Mouse (Mus musculus) C2C12 (cell line): ENCODE results near the gene Hspa1a. TPM values are rescaled to one million over a fixed set of nuclear protein-coding genes. Genes with fewer than 3 reads are reported as not detected.
"Not testable (repeated sequence)": the region's sequence is repeated elsewhere in the genome, so short reads cannot be mapped to it uniquely, and the experiment has no call there.

ENCODE experiments used
- H3K27me3 ChIP-seq: one replicate; pipeline ENCODE4 v1.6.1; 2011; ENCODE audit not compliant: control insufficient read depth, insufficient read depth, insufficient read length
- H3K36me3 ChIP-seq: one replicate; pipeline ENCODE4 v1.6.1; 2011; ENCODE audit not compliant: control insufficient read depth, insufficient read depth
- H3K4me3 ChIP-seq: one replicate; pipeline ENCODE4 v1.5.1; 2011; ENCODE audit warnings: mild to moderate bottlenecking, control low read depth; ENCODE audit not compliant: poor library complexity, insufficient read depth, severe bottlenecking
- H3K79me2 ChIP-seq: one replicate; pipeline ENCODE4 v1.6.1; 2011; ENCODE audit not compliant: control insufficient read depth, insufficient read depth
- H3K79me3 ChIP-seq: one replicate; pipeline ENCODE4 v1.6.1; 2011; ENCODE audit warnings: low read depth, control low read depth
- H3ac ChIP-seq: one replicate; pipeline ENCODE3; 2011; ENCODE audit warnings: low read depth; ENCODE audit not compliant: control insufficient read depth, insufficient read length
- CEBPB ChIP-seq: IDR thresholded peaks from one replicate; pipeline ENCODE4 v1.6.1; 2011; ENCODE audit warnings: low read depth, mild to moderate bottlenecking, control low read depth, moderate library complexity
- CTCF ChIP-seq: IDR thresholded peaks from one replicate; pipeline ENCODE4 v1.5.1; 2011; ENCODE audit not compliant: control insufficient read depth, insufficient read depth, insufficient read length
- FOSL1 ChIP-seq: IDR thresholded peaks from one replicate; pipeline ENCODE4 v1.8.0; 2011; ENCODE audit warnings: mild to moderate bottlenecking, low read length; ENCODE audit not compliant: poor library complexity, insufficient read depth, severe bottlenecking
- MAX ChIP-seq: IDR thresholded peaks from one replicate; pipeline ENCODE4 v1.6.1; 2011; ENCODE audit warnings: mild to moderate bottlenecking, control low read depth
- MYOD1 ChIP-seq: IDR thresholded peaks from one replicate; pipeline ENCODE4 v1.6.1; 2011; ENCODE audit warnings: low read depth; ENCODE audit not compliant: control insufficient read depth, insufficient read length
- MYOG ChIP-seq: IDR thresholded peaks from one replicate; pipeline ENCODE4 v1.6.1; 2011; ENCODE audit not compliant: control insufficient read depth, insufficient read length; ENCODE audit errors: extremely low read depth
- USF1 ChIP-seq: IDR thresholded peaks from one replicate; pipeline ENCODE4 v1.6.1; 2011; ENCODE audit warnings: low read depth, mild to moderate bottlenecking, control low read depth, moderate library complexity
- polyA plus RNA-seq: library from polyadenylated mRNA; unstranded; fragments of >200 nt; fragmentation: generic; extraction: Trizol; gene quantifications from one replicate; pipeline ENCODE4 v1.2.1, GENCODE M21; 2012; ENCODE audit warnings: missing spikeins

Hspa1a gene
- polyA plus RNA-seq, 1 experiment: 1.8 TPM

DNA sequence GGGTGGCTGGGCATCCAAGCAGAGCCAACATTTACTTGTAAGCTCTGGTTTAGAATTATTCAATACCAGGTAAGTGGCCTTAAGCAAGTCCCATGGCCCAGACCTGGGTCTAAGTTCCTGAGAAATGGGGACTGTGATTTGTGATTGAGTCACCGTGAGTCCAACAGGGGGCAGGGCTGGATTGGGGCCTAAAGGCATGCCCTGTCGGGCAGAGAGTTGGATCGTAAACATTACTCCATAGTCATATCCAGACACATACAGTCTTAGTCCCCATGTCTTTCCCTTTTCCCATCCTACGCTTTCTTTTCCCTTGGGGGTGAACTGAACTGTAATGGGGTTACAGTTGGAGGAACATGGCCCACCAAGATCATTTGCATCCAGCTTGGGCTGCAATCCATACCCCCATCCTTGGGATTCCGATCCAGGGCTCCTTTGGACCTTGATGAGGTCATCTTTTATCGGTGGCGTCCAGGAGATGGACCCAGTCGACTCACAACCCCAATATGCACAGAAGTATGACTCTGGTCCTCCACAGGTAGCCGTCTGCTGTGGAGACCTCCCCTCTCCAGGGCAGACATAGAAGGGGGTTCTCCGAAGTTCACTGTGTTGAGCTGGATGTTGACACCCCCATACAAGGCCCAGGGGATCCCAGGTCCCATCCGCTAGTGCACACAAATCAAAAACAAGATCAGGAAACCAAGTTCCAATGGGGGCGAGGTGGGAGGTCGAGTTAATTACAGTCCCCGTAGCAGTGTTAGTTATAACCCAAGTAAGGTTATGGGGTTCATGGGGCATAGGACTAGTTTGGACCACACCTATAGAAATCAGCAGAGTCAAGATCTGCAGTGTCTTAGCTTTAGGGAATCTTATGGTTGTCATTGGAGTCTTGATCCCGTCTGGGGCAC, 26.8 kb upstream of the Hspa1a start:
- Histone ChIP-seq H3K27me3 (no peaks in the 10 kb centered on the region), H3K4me3 (peak overlapping the region; percentile 52), H3K36me3 (peaks cover 24% of the 10 kb centered on the region), H3K79me2 (peaks cover 65% of the 10 kb centered on the region), H3ac (no peak overlapping the region), H3K79me3 (peaks cover 49% of the 10 kb centered on the region)
- no peak for TF ChIP-seq CTCF
- no peak for TF ChIP-seq USF1
- TF ChIP-seq MYOD1: no peak
- TF ChIP-seq MYOG: no peak
- TF ChIP-seq FOSL1: no peak
- no peak for TF ChIP-seq MAX

DNA sequence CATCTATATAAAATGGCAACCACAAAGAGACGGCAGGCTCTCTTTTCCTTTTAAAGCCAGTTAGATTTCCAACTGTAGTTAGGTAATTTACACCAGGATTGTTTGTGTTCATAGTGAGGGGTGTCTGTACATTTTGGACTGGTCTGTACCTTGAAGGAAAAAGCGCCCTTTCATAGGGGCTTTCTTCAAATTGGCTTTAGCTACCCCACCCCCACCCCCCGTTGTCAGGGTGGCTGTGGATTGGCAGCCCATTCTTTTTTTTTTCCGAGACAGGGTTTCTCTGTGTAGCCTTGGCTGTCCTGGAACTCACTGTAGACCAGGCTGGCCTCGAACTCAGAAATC, 25.2 kb upstream of the Hspa1a start:
- Histone ChIP-seq H3K79me3 (peaks cover 33% of the 10 kb centered on the region), H3K4me3 (no peak overlapping the region), H3ac (no peak overlapping the region), H3K27me3 (no peaks in the 10 kb centered on the region), H3K36me3 (peaks cover 27% of the 10 kb centered on the region), H3K79me2 (peaks cover 48% of the 10 kb centered on the region)
- TF ChIP-seq CTCF (no peak), FOSL1 (no peak), MYOG (no peak), MYOD1 (no peak), USF1 (no peak), CEBPB (no peak), MAX (no peak)

- TF ChIP-seq CEBPB (no peak), MYOG (no peak), USF1 (no peak), CTCF (no peak), FOSL1 (no peak), MAX (no peak), MYOD1 (no peak)
- peaks cover 43% of the 10 kb centered on the region for H3K79me2 ChIP-seq
- peaks cover 27% of the 10 kb centered on the region for H3K79me3 ChIP-seq
- no peak overlapping the region for H3ac ChIP-seq
- H3K4me3 ChIP-seq: no peak overlapping the region
- H3K36me3 ChIP-seq: peaks cover 31% of the 10 kb centered on the region
- no peaks in the 10 kb centered on the region for H3K27me3 ChIP-seq
Observed at GRCm38 (mm10) chr17:34996411-34997141, 24.6 kb upstream of the Hspa1a start.

GRCm38 (mm10) chr17:34995927-34996326, 24.0 kb upstream of the Hspa1a start:
- H3K79me2 ChIP-seq: peaks cover 37% of the 10 kb centered on the region
- H3K79me3 ChIP-seq: peaks cover 25% of the 10 kb centered on the region
- H3ac ChIP-seq, H3K27me3 ChIP-seq, H3K4me3 ChIP-seq: not testable (repeated sequence)
- peaks cover 38% of the 10 kb centered on the region for H3K36me3 ChIP-seq

- Histone ChIP-seq H3K79me2 (peaks cover 37% of the 10 kb centered on the region), H3K36me3 (peaks cover 40% of the 10 kb centered on the region), H3K79me3 (peaks cover 25% of the 10 kb centered on the region)
- not testable (repeated sequence) for H3K27me3 ChIP-seq, H3ac ChIP-seq, H3K4me3 ChIP-seq
Observed at GRCm38 (mm10) chr17:34995192-34995591, 23.2 kb upstream of the Hspa1a start.

DNA sequence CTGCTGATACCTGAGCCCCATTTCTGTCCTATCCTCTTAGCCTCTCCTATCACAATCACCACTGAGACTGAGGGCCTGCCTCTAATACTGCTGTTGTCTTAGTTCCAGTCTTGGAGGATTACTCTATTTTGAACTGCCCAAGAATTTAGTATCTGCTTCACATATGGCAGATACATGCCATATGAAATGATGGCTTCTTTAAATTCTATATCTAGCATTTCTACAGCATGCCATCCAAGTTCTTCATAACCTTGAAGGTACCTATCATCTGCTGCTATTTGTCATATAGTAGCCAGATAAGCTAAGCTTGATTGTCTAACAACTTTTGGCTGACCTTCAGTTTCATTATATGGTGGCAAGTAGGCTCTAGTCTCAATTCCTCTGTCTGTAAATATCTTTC, 22.8 kb upstream of the Hspa1a start:
- H3K36me3 ChIP-seq: peaks cover 40% of the 10 kb centered on the region

More for the DNA sequence above, 22.8 kb upstream of the Hspa1a start:
- Histone ChIP-seq H3K27me3 (no peaks in the 10 kb centered on the region), H3ac (peak overlapping the region; percentile 12), H3K79me2 (peaks cover 34% of the 10 kb centered on the region), H3K4me3 (no peak overlapping the region), H3K79me3 (peaks cover 22% of the 10 kb centered on the region)
- TF ChIP-seq CEBPB: no peak
- TF ChIP-seq USF1: no peak
- no peak for TF ChIP-seq FOSL1
- TF ChIP-seq CTCF: no peak
- TF ChIP-seq MAX: no peak
- no peak for TF ChIP-seq MYOG
- no peak for TF ChIP-seq MYOD1
